Mouse (Mus musculus) kidney, postnatal 10 days (tissue): Measurements from ENCODE around the gene Art2b.
A peak's percentile ranks its signal among the peaks of the same experiment; 100 is the strongest.
"Not testable (repeated sequence)": the region's sequence is repeated elsewhere in the genome, so short reads cannot be mapped to it uniquely, and the experiment has no call there.

ENCODE experiments used
- DNase-seq: peaks from one replicate; pipeline ENCODE4 v3.0.0; 2021; ENCODE audit warnings: mixed read lengths

The Art2b gene

GRCm38 (mm10) chr7:101559393-101559792 is 26.0 kb downstream of the Art2b start:
- DNase-seq: not testable (repeated sequence)

GRCm38 (mm10) chr7:101557391-101557790 is 28.0 kb downstream of the Art2b start:
- DNase-seq: no peak

GRCm38 (mm10) chr7:101555473-101555872 is 29.9 kb downstream of the Art2b start:
- not testable (repeated sequence) for DNase-seq

- no peak for DNase-seq
These were observed 33.9 kb downstream of the Art2b start for GRCm38 (mm10) chr7:101551530-101551929.

- DNase-seq: no peak
These were observed 34.5 kb downstream of the Art2b start for GRCm38 (mm10) chr7:101550686-101551485.

- DNase-seq: no peak
These were observed 36.1 kb downstream of the Art2b start for GRCm38 (mm10) chr7:101549266-101549665.

- DNase-seq: no peak
These were observed 37.7 kb downstream of the Art2b start for GRCm38 (mm10) chr7:101547651-101548050.

- DNase-seq: no peak
These were observed 43.7 kb downstream of the Art2b start for GRCm38 (mm10) chr7:101541734-101542133.

- peak; percentile 87 for DNase-seq
These were observed 44.3 kb downstream of the Art2b start for GRCm38 (mm10) chr7:101541132-101541531.

GRCm38 (mm10) chr7:101540684-101541083 is 44.7 kb downstream of the Art2b start:
- no peak for DNase-seq

- no peak for DNase-seq
These were observed 45.6 kb downstream of the Art2b start for GRCm38 (mm10) chr7:101539774-101540173.

- peak; percentile 51 for DNase-seq
These were observed 47.1 kb downstream of the Art2b start for GRCm38 (mm10) chr7:101538141-101538933.

- DNase-seq: no peak
These were observed 47.9 kb downstream of the Art2b start for GRCm38 (mm10) chr7:101537541-101537940.

- DNase-seq: no peak
These were observed 49.9 kb downstream of the Art2b start for GRCm38 (mm10) chr7:101535517-101535916.

- DNase-seq: no peak
These were observed 50.3 kb downstream of the Art2b start for GRCm38 (mm10) chr7:101535102-101535501.

- no peak for DNase-seq
These were observed 51.0 kb downstream of the Art2b start for GRCm38 (mm10) chr7:101534428-101534827.
